Mouse (Mus musculus) embryonic fibroblast, embryonic 13.5 days (primary cell): ENCODE data around the gene Hist1h4b.

Experiments
- CTCF ChIP-seq: IDR thresholded peaks from 2 replicates; pipeline ENCODE4 v1.5.1; 2011; ENCODE audit warnings: mild to moderate bottlenecking, control low read depth, low read length, moderate library complexity, borderline replicate concordance; ENCODE audit not compliant: insufficient read depth
- POLR2A ChIP-seq: IDR thresholded peaks from 2 replicates; pipeline ENCODE4 v1.6.1; 2011; ENCODE audit warnings: low read depth, mild to moderate bottlenecking, control low read depth, low read length, moderate library complexity

- TF ChIP-seq POLR2A, result no peak
- TF ChIP-seq CTCF, result no peak
These were observed 48.8 kb upstream of the Hist1h4b start for GRCm38 (mm10) chr13:23708041-23708440.
